ENCODE assay signal across 15 mouse cellular contexts in genomic region chr5:54156944-54157527, GRCm38 (mm10).
DNase-seq lines count a peak whose midpoint lies in the region; ATAC-seq lines count a peak whose summit lies in the region.
"Had no signal": no experiment of that assay in that cellular context is flagged by ENCODE, and none has a peak within 500 bp of the region (broad histone marks: within the 10 kb centered on the region; RNA-seq: fewer than 3 reads in every experiment).

No protein-coding gene starts in this region.

- H3K36me3 ChIP-seq in forebrain, embryonic 12.5 days (replicated peaks): no peaks in the 10 kb centered on the region
- no peaks in the 10 kb centered on the region for H3K36me3 ChIP-seq in forebrain, embryonic 11.5 days (ENCODE audit: control insufficient read depth, insufficient read depth, low read length)
- H3K36me3 ChIP-seq in intestine, embryonic 14.5 days (ENCODE audit: control insufficient read depth, insufficient read depth, low read length): no peaks in the 10 kb centered on the region
- H3K36me3 ChIP-seq in intestine, embryonic 16.5 days (ENCODE audit: control insufficient read depth, insufficient read depth, low read length): no peaks in the 10 kb centered on the region
- no peaks in the 10 kb centered on the region for H3K36me3 ChIP-seq in limb, embryonic 11.5 days (ENCODE audit: control insufficient read depth, insufficient read depth, low read length)
- no peaks in the 10 kb centered on the region for H3K36me3 ChIP-seq in midbrain, embryonic 11.5 days (ENCODE audit: control insufficient read depth, insufficient read depth, low read length)

- DNase-seq in forebrain, embryonic 11.5 days (ENCODE audit: low spot score): no peak
- peak; percentile 53 for DNase-seq in intestine, embryonic 14.5 days (ENCODE audit: low spot score)
- peak; percentile 2 for DNase-seq in CD4-positive helper T cell, adult 2 months (ENCODE audit: low read depth, low spot score)
- peak; percentile 44 for DNase-seq in limb, embryonic 11.5 days (ENCODE audit: low spot score)
- DNase-seq in midbrain, embryonic 11.5 days (ENCODE audit: low spot score, missing footprints): no peak
- DNase-seq in adipocyte (ENCODE audit: low spot score): no peak
- DNase-seq: cerebellum, adult 11-12 months; gastrocnemius, postnatal 25 days; kidney, postnatal 25 days; midbrain, embryonic 14.5 days; thymus, adult 18-20 months had no signal

- no peaks in the 10 kb centered on the region for H3K9me3 ChIP-seq in forebrain, embryonic 12.5 days
- H3K9me3 ChIP-seq in forebrain, embryonic 11.5 days (ENCODE audit: control insufficient read depth, low read length): no peaks in the 10 kb centered on the region
- H3K9me3 ChIP-seq in intestine, embryonic 14.5 days (ENCODE audit: control insufficient read depth, low read length): no peaks in the 10 kb centered on the region
- H3K9me3 ChIP-seq in intestine, embryonic 16.5 days (ENCODE audit: control insufficient read depth, low read length): no peaks in the 10 kb centered on the region
- no peaks in the 10 kb centered on the region for H3K9me3 ChIP-seq in limb, embryonic 11.5 days (ENCODE audit: control insufficient read depth, low read length)
- no peaks in the 10 kb centered on the region for H3K9me3 ChIP-seq in midbrain, embryonic 11.5 days (ENCODE audit: control insufficient read depth, low read length)

- no peak overlapping the region for H3K4me2 ChIP-seq in forebrain, embryonic 12.5 days
- H3K4me2 ChIP-seq in forebrain, embryonic 11.5 days (ENCODE audit: low read depth, low read length, severe bottlenecking): no peak overlapping the region
- no peak overlapping the region for H3K4me2 ChIP-seq in intestine, embryonic 14.5 days (ENCODE audit: low read length)
- no peak overlapping the region for H3K4me2 ChIP-seq in intestine, embryonic 16.5 days (ENCODE audit: low read depth, low read length)
- no peak overlapping the region for H3K4me2 ChIP-seq in limb, embryonic 11.5 days (ENCODE audit: low read depth, severe bottlenecking)
- no peak overlapping the region for H3K4me2 ChIP-seq in midbrain, embryonic 11.5 days

- no peak overlapping the region for H3K9ac ChIP-seq in forebrain, embryonic 12.5 days
- no peak overlapping the region for H3K9ac ChIP-seq in forebrain, embryonic 11.5 days (ENCODE audit: low read length)
- H3K9ac ChIP-seq in intestine, embryonic 14.5 days (ENCODE audit: low read length): no peak overlapping the region
- no peak overlapping the region for H3K9ac ChIP-seq in intestine, embryonic 16.5 days (ENCODE audit: low read depth, low read length)
- H3K9ac ChIP-seq in limb, embryonic 11.5 days (ENCODE audit: low read length): no peak overlapping the region
- no peak overlapping the region for H3K9ac ChIP-seq in midbrain, embryonic 11.5 days (ENCODE audit: low read length)

- no peak for ATAC-seq in forebrain, embryonic 12.5 days (ENCODE audit: low FRiP score)
- ATAC-seq in forebrain, embryonic 11.5 days (replicated peaks; ENCODE audit: low FRiP score): no peak
- ATAC-seq in intestine, embryonic 14.5 days (replicated peaks; ENCODE audit: low FRiP score, low TSS enrichment, low read depth): no peak
- ATAC-seq in intestine, embryonic 16.5 days: no peak
- peak; percentile 36; the same call in 1 of the 2 replicates for ATAC-seq in limb, embryonic 11.5 days (ENCODE audit: insufficient number of reproducible peaks, low FRiP score, low TSS enrichment, low read depth)
- no peak for ATAC-seq in midbrain, embryonic 11.5 days (ENCODE audit: low FRiP score)
- ATAC-seq: forebrain, embryonic 16.5 days; Patski had no signal

- 0 out of 2 replicates have a peak, but pooled peaks cover 4% of the 10 kb centered on the region for H3K27me3 ChIP-seq in forebrain, embryonic 12.5 days
- no peaks in the 10 kb centered on the region for H3K27me3 ChIP-seq in forebrain, embryonic 11.5 days (ENCODE audit: control insufficient read depth, insufficient read depth, low read length)
- no peaks in the 10 kb centered on the region for H3K27me3 ChIP-seq in intestine, embryonic 14.5 days (replicated peaks; ENCODE audit: control insufficient read depth, insufficient read depth, low read length)
- no peaks in the 10 kb centered on the region for H3K27me3 ChIP-seq in intestine, embryonic 16.5 days (replicated peaks; ENCODE audit: control insufficient read depth, insufficient read depth, low read length)
- H3K27me3 ChIP-seq in limb, embryonic 11.5 days (ENCODE audit: control insufficient read depth, insufficient read depth, low read length): no peaks in the 10 kb centered on the region
- no peaks in the 10 kb centered on the region for H3K27me3 ChIP-seq in midbrain, embryonic 11.5 days (ENCODE audit: control insufficient read depth, insufficient read depth, low read length)

- no peak overlapping the region for H3K4me3 ChIP-seq in forebrain, embryonic 12.5 days (replicated peaks)
- H3K4me3 ChIP-seq in forebrain, embryonic 11.5 days (ENCODE audit: low read depth, low read length): no peak overlapping the region
- no peak overlapping the region for H3K4me3 ChIP-seq in intestine, embryonic 14.5 days (ENCODE audit: low read depth, low read length)
- H3K4me3 ChIP-seq in intestine, embryonic 16.5 days (ENCODE audit: low read length): no peak overlapping the region
- no peak overlapping the region for H3K4me3 ChIP-seq in limb, embryonic 11.5 days (ENCODE audit: low read depth, low read length)
- no peak overlapping the region for H3K4me3 ChIP-seq in midbrain, embryonic 11.5 days (ENCODE audit: low read depth, low read length)

- H3K4me1 ChIP-seq in forebrain, embryonic 12.5 days: peaks cover 31% of the 10 kb centered on the region
- no peaks in the 10 kb centered on the region for H3K4me1 ChIP-seq in forebrain, embryonic 11.5 days (replicated peaks; ENCODE audit: control insufficient read depth, insufficient read depth, low read length)
- 0 out of 2 replicates have a peak, but pooled peaks cover 15% of the 10 kb centered on the region for H3K4me1 ChIP-seq in intestine, embryonic 14.5 days (replicated peaks; ENCODE audit: control insufficient read depth, insufficient read depth, low read length)
- 0 out of 2 replicates have a peak, but pooled peaks cover 8% of the 10 kb centered on the region for H3K4me1 ChIP-seq in intestine, embryonic 16.5 days (ENCODE audit: control insufficient read depth, insufficient read depth, low read length)
- no peaks in the 10 kb centered on the region for H3K4me1 ChIP-seq in limb, embryonic 11.5 days (ENCODE audit: control insufficient read depth, insufficient read depth, low read length)
- peaks cover 4% of the 10 kb centered on the region; the same call in 1 of the 2 replicates for H3K4me1 ChIP-seq in midbrain, embryonic 11.5 days (ENCODE audit: control insufficient read depth, insufficient read depth, low read length)

- H3K27ac ChIP-seq in forebrain, embryonic 12.5 days: 0 out of 2 replicates have a peak overlapping the region, but pooled peaks have one; percentile 19
- H3K27ac ChIP-seq in forebrain, embryonic 11.5 days (ENCODE audit: low read depth, low read length): no peak overlapping the region
- H3K27ac ChIP-seq in intestine, embryonic 14.5 days (ENCODE audit: low read depth): no peak overlapping the region
- no peak overlapping the region for H3K27ac ChIP-seq in intestine, embryonic 16.5 days (ENCODE audit: low read length)
- no peak overlapping the region for H3K27ac ChIP-seq in limb, embryonic 11.5 days (replicated peaks; ENCODE audit: low read depth, low read length)
- H3K27ac ChIP-seq in midbrain, embryonic 11.5 days (ENCODE audit: low read depth, low read length): no peak overlapping the region

- WGBS in forebrain, embryonic 12.5 days: 79% methylated on average over 11 of the region's 11 CpGs
- WGBS in forebrain, embryonic 11.5 days: 81% methylated on average over 11 of the region's 11 CpGs
- WGBS in intestine, embryonic 14.5 days: 37% methylated on average over 11 of the region's 11 CpGs
- WGBS in intestine, embryonic 16.5 days: 50% methylated on average over 11 of the region's 11 CpGs
- 39% methylated on average over 11 of the region's 11 CpGs for WGBS in limb, embryonic 11.5 days
- WGBS in midbrain, embryonic 11.5 days: 80% methylated on average over 11 of the region's 11 CpGs

Comparison
In these comparisons a context has a peak if more than half of its experiments do, and no peak if none do; other contexts are left out.
1. DNase-seq: peak in intestine, embryonic 14.5 days (single experiment), CD4-positive helper T cell, adult 2 months (single experiment) and limb, embryonic 11.5 days (single experiment); none in forebrain, embryonic 11.5 days (single experiment), midbrain, embryonic 11.5 days (single experiment) and adipocyte (single experiment).